Mouse (Mus musculus) gastrocnemius, postnatal 4 days (tissue): ENCODE data around the gene Ugt2b36. TPM values are rescaled to one million over a fixed set of nuclear protein-coding genes. Genes with fewer than 3 reads are reported as not detected.
"Not testable (repeated sequence)": the region's sequence is repeated elsewhere in the genome, so short reads cannot be mapped to it uniquely, and the experiment has no call there.

Experiments
- DNase-seq, 2 experiments: peaks; one replicate each; pipeline ENCODE4 v3.0.0; 2021 to 2022; ENCODE audit warnings: low spot score in 2 of 2, mixed read lengths in 2 of 2
- long read RNA-seq, 2 experiments: library from polyadenylated mRNA; stranded (forward); transcript quantifications; one replicate each; pipeline ENCODE4 v2.0.0; 2021
- total RNA-seq, 2 experiments: library from RNA; stranded (reverse); gene quantifications; 2 replicates each; pipeline ENCODE4 v1.2.3; 2021

The Ugt2b36 gene
- not detected for total RNA-seq
- long read RNA-seq, experiment 1, result 0 reads
- long read RNA-seq, experiment 2, result 0 reads

GRCm38 (mm10) chr5:87092346-87093027, at the start of gene Ugt2b36:
Gene Ugt2b36, minus strand, starts transcription at chr5:87092555.
- no peak for DNase-seq

GRCm38 (mm10) chr5:87140196-87140595, 47.8 kb upstream of the Ugt2b36 start, which contains the start of gene Ugt2b5:
Gene Ugt2b5, minus strand, starts transcription at chr5:87140318.
- not testable (repeated sequence) for DNase-seq

- not testable (repeated sequence) for DNase-seq
Measured at GRCm38 (mm10) chr5:87103697-87104096, 11.3 kb upstream of the Ugt2b36 start.

GRCm38 (mm10) chr5:87091111-87091510, 1.2 kb downstream of the Ugt2b36 start:
- no peak for DNase-seq

- DNase-seq, result no peak
Measured at GRCm38 (mm10) chr5:87089264-87089663, 3.1 kb downstream of the Ugt2b36 start.

GRCm38 (mm10) chr5:87086269-87086668, 6.1 kb downstream of the Ugt2b36 start:
- DNase-seq, result no peak

GRCm38 (mm10) chr5:87030624-87031023, 61.7 kb downstream of the Ugt2b36 start:
- no peak for DNase-seq

- DNase-seq, result no peak
Measured at GRCm38 (mm10) chr5:87027359-87027758, 65.0 kb downstream of the Ugt2b36 start.

Other genes starting within 250 kb of the Ugt2b36 start
- gene Ugt2b34, start 185.6 kb downstream of the Ugt2b36 start, total RNA-seq, result under 1 TPM in 1 of 2 experiments, not detected in 1; 0.31 TPM
- gene Ugt2b1, start 166.0 kb downstream of the Ugt2b36 start, total RNA-seq, result under 1 TPM in 1 of 2 experiments, not detected in 1; 0.13 TPM
- gene Ugt2b35, start 91.7 kb downstream of the Ugt2b36 start, total RNA-seq, result under 1 TPM in 1 of 2 experiments, not detected in 1; 0.10 TPM
- under 1 TPM in 1 of 2 experiments, not detected in 1; 0.18 TPM for gene Ugt2b5, start 47.8 kb upstream of the Ugt2b36 start, total RNA-seq
- not detected for gene Ugt2b37, start 162.2 kb upstream of the Ugt2b36 start, total RNA-seq
- gene Ugt2a3, start 244.6 kb upstream of the Ugt2b36 start, total RNA-seq, result not detected